Mouse (Mus musculus) intestine, embryonic 15.5 days (tissue): ENCODE results near the gene Susd5. TPM values are rescaled to one million over a fixed set of nuclear protein-coding genes. Genes with fewer than 3 reads are reported as not detected.
"Not testable (repeated sequence)": the region's sequence is repeated elsewhere in the genome, so short reads cannot be mapped to it uniquely, and the experiment has no call there.

Experiments
- ATAC-seq: fragments of 200-750 bp; cut with Nextera tagmentation; 2 replicates; pipeline ENCODE4 v1.8.0; 2017; ENCODE audit warnings: moderate TSS enrichment, moderate library complexity
- H3K27ac ChIP-seq: fragments of 300-500 bp; sonication (generic); 2 replicates; pipeline ENCODE4 v1.5.1; 2015; ENCODE audit warnings: mild to moderate bottlenecking, inconsistent platforms
- H3K27me3 ChIP-seq: fragments of 300-500 bp; sonication (generic); replicated peaks from 2 replicates; pipeline ENCODE4 v1.6.1; 2015; ENCODE audit warnings: inconsistent platforms
- H3K36me3 ChIP-seq: fragments of 300-500 bp; sonication (generic); 2 replicates; pipeline ENCODE4 v1.6.1; 2015; ENCODE audit warnings: inconsistent platforms
- H3K4me1 ChIP-seq: fragments of 300-500 bp; sonication (generic); replicated peaks from 2 replicates; pipeline ENCODE4 v1.6.1; 2015; ENCODE audit warnings: inconsistent platforms
- H3K4me2 ChIP-seq: fragments of 300-500 bp; sonication (generic); replicated peaks from 2 replicates; pipeline ENCODE4 v1.6.1; 2015; ENCODE audit warnings: mild to moderate bottlenecking, inconsistent platforms
- H3K4me3 ChIP-seq: fragments of 300-500 bp; sonication (generic); replicated peaks from 2 replicates; pipeline ENCODE4 v1.5.1; 2015; ENCODE audit warnings: inconsistent platforms
- H3K9ac ChIP-seq: fragments of 300-500 bp; sonication (generic); 2 replicates; pipeline ENCODE4 v1.6.1; 2015; ENCODE audit warnings: inconsistent platforms
- H3K9me3 ChIP-seq: fragments of 300-500 bp; sonication (generic); 2 replicates; pipeline ENCODE4 v1.6.1; 2016; ENCODE audit warnings: inconsistent platforms
- WGBS: fragments of 180-500 bp; shearing (Covaris S2); methylation state at CpG from one replicate; pipeline ENCODE4 v1.1.7; 2015; 5-methylcytosine and 5-hydroxymethylcytosine counted together
- polyA plus RNA-seq: library from polyadenylated mRNA; unstranded; fragments of >200 nt; fragmentation: Nextera tagmentation; extraction: Ambion mirVana; gene quantifications from 2 replicates; pipeline ENCODE4 v1.2.1, GENCODE M21; 2015

Susd5 gene
- polyA plus RNA-seq, 1 experiment from 2014 or later = 0.63 TPM

DNA sequence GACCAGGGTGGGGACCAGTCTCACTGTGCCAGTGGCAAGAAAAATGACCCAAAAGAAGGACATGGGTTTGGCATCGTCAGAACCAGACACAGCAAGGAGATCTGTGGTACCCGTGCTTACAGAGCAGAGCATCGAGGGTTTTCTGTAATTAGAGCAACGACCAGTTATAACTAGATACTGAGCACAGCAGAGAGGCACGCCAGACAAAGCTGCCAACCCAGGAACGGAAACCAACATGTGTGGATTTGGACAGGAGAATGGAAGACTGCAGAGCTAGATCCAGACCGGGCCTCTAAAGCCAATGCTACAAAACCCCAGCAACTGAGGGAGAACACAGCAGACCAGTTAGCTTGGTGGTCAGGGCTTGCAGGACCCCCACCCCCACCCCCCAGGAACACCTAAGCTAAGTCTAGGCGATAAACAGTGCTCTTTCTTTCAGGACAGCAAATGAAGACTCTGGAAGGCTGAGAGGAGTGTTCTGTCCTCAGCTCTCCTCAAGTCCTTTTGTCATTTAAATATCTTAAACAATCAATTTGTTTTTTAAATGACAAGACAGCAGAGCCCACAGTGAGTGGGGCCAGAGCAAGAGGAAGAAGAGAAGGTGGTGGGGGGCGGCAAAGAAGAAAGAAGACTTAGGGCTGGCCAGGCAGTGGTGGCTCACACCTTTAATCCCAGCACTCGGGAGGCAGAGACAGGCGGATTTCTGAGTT lies 30.3 kb downstream of the Susd5 start:
- H3K9me3 ChIP-seq = no peaks in the 10 kb centered on the region
- H3K36me3 ChIP-seq = no peaks in the 10 kb centered on the region
- H3K4me2 ChIP-seq = no peak overlapping the region
- WGBS = 83% methylated on average over 11 of the region's 11 CpGs
- H3K4me1 ChIP-seq = no peaks in the 10 kb centered on the region
- no peak overlapping the region for H3K27ac ChIP-seq
- no peak overlapping the region for H3K9ac ChIP-seq
- H3K27me3 ChIP-seq = no peaks in the 10 kb centered on the region
- H3K4me3 ChIP-seq = no peak overlapping the region
- ATAC-seq = no peak

DNA sequence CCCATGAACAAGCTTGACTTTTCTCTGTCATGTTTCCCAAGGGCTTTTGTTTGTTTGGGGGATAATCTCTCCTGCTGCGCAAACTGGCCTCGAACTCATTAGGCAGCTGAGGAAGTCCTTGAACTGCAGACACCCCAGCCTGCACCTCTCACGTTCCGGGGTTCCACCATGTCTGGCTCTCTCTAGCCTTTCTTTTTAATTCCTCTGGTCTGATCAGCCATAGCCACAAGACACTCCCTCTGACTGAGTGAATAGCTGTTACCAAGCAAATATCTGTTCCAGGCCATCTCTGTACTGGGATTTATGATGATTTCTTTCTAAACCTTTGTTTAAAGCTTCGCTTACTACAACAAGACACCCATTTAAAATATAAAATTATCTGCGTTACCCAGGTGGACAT lies 31.9 kb downstream of the Susd5 start:
- H3K9me3 ChIP-seq, H3K4me1 ChIP-seq, H3K4me3 ChIP-seq, H3K9ac ChIP-seq, H3K4me2 ChIP-seq, H3K27ac ChIP-seq, H3K27me3 ChIP-seq, H3K36me3 ChIP-seq, ATAC-seq: not testable (repeated sequence)
- 88% methylated on average over 6 of the region's 6 CpGs for WGBS

DNA sequence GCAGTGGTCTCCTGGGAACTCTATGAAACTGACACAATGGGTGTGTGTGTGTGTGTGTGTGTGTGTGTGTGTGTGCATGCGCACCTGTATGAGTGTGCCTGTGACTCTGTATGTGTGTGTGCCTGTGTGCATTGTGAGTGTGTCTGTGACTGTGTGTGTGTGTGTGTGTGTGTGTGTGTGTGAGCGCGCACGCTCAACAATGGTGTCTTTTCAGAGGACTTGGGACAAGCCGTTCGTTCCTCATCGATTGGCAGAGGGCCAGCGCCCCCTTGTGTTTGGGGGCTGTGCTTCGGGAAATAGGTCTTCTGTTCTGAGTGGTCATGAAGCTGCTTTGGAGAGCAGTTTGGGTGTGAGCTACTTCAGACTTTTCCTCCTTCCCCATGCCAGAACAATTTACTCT lies 35.2 kb downstream of the Susd5 start:
- H3K4me1 ChIP-seq, H3K9me3 ChIP-seq, H3K4me3 ChIP-seq, H3K4me2 ChIP-seq, H3K27me3 ChIP-seq, H3K9ac ChIP-seq, H3K36me3 ChIP-seq, H3K27ac ChIP-seq: not testable (repeated sequence)
- ATAC-seq = peak; percentile 31; the same call in 1 of the 2 replicates
- 13% methylated on average over 9 of the region's 9 CpGs for WGBS

DNA sequence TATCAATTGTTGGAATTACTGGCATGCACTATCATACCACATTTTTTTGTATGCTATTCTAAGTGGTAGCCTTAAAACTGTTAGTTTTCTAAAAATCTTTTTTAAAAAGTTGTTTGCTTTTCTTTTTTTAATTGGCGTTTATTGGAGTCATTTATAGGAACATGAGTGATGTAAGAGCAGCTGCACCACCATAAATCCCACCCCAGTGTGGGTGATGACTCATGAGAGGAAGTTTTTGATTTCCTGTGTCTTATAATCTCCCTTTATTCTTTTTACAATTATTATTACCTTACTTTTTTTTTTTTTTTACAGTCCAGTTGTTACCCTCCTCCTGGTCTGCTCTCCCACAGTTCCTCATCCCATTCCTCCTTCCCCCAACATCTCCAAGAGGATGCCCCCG lies 37.9 kb downstream of the Susd5 start:
- 87% methylated on average over 2 of the region's 2 CpGs for WGBS
- Histone ChIP-seq H3K4me1 (no peaks in the 10 kb centered on the region), H3K27ac (no peak overlapping the region), H3K9ac (no peak overlapping the region), H3K27me3 (no peaks in the 10 kb centered on the region), H3K4me3 (no peak overlapping the region), H3K36me3 (no peaks in the 10 kb centered on the region), H3K9me3 (no peaks in the 10 kb centered on the region), H3K4me2 (no peak overlapping the region)
- ATAC-seq = no peak

DNA sequence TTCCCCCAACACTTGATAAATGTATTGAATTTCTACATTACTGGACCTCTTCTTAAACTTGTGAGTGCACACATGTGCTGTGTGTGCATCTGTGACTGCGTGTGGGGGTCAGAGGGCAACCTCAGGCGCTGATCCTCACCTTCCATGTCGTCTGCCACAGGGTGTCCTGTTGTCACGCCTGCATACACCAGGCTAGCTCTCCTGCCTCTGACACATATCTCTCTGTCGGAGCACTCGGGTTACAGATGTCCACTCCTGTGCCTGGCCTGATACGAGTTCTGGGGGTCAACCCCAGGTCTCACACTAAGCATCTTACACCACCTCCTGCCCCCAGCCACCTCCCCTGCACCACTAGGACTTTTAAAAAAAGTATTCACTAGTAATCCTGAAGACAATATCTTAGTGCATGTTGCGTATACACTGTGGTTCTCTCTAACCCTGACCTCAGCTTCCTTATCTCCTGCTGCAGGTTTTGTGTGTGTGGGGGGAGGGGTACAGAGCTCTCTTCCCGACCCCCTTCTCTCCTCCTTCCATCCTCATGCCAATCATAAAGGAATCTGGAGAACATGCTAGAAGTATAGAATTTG lies 41.9 kb downstream of the Susd5 start:
- no peak overlapping the region for H3K27ac ChIP-seq
- H3K4me2 ChIP-seq = no peak overlapping the region
- H3K27me3 ChIP-seq = no peaks in the 10 kb centered on the region
- no peaks in the 10 kb centered on the region for H3K4me1 ChIP-seq
- no peak for ATAC-seq
- WGBS = 62% methylated on average over 9 of the region's 9 CpGs
- no peak overlapping the region for H3K9ac ChIP-seq
- H3K4me3 ChIP-seq = no peak overlapping the region
- no peaks in the 10 kb centered on the region for H3K9me3 ChIP-seq
- H3K36me3 ChIP-seq = no peaks in the 10 kb centered on the region

DNA sequence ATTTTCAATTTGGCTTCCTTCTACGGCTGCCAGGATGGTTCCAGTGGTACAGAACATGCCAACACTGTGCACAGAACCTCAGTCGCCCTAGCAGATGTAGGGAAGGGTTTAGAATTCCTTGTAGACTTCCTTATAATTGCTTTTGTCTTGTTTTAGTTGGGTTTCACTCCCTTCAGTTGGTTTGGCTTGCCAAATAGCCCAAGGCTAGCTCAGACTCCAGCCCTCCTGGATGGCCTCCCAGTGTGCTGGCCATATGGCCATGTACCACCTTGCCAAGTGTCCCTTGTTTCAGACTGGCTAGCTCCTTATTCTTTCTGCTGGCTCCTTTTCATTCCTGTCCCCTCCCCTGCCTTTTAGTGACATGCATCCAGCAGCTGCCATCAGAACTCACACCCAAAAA lies 53.3 kb downstream of the Susd5 start:
- WGBS = 76% methylated on average over 2 of the region's 2 CpGs
- Histone ChIP-seq H3K27ac (no peak overlapping the region), H3K4me3 (no peak overlapping the region), H3K4me1 (no peaks in the 10 kb centered on the region), H3K9me3 (no peaks in the 10 kb centered on the region), H3K36me3 (no peaks in the 10 kb centered on the region), H3K9ac (no peak overlapping the region), H3K4me2 (no peak overlapping the region), H3K27me3 (no peaks in the 10 kb centered on the region)
- no peak for ATAC-seq

DNA sequence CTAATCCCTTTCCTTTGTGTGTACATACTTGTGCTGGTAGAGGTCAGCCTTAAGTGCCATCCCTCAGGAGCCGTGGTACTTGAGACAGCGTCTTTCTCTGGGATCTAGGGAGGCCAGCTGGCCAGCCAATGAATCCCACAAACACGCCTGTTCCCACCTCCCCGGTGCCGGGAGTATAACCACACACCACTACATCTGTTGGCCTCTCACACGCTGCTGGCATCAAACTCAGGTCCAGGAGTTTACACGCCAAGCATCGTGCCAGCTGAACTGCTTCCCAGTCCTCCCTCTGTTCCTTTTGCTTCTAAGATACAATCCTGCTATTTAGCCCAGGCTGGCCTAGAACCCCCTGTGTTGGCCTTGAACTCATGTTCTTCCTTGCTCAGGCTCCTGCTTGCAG lies 54.2 kb downstream of the Susd5 start:
- H3K9me3 ChIP-seq = no peaks in the 10 kb centered on the region
- ATAC-seq = no peak
- H3K4me2 ChIP-seq = no peak overlapping the region
- 88% methylated on average over 8 of the region's 8 CpGs for WGBS
- H3K27ac ChIP-seq = no peak overlapping the region
- no peaks in the 10 kb centered on the region for H3K4me1 ChIP-seq
- H3K27me3 ChIP-seq = no peaks in the 10 kb centered on the region
- H3K4me3 ChIP-seq = no peak overlapping the region
- H3K36me3 ChIP-seq = no peaks in the 10 kb centered on the region
- no peak overlapping the region for H3K9ac ChIP-seq

DNA sequence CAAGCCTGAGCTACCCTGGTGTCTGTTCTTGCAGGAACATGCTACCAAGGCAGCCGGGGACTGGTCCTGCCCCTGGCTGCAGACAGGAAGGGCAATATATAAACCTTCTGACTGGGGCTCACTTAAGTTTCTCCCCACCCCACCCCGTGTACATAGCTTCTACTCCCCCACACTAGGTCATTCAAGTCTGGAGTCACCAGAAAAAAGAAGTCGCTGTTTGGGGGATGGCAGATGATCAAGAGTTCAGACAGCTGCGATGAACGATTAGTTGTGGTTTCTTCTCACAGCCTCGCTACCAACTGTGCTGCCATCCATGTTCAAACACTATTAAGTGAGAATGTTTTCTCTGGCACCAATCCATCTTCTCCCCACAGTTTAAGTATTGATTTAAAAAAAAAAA lies 55.3 kb downstream of the Susd5 start:
- WGBS = 53% methylated on average over 6 of the region's 6 CpGs
- Histone ChIP-seq H3K36me3 (no peaks in the 10 kb centered on the region), H3K9me3 (no peaks in the 10 kb centered on the region), H3K27me3 (no peaks in the 10 kb centered on the region), H3K4me3 (no peak overlapping the region), H3K4me1 (no peaks in the 10 kb centered on the region), H3K27ac (no peak overlapping the region), H3K9ac (no peak overlapping the region), H3K4me2 (no peak overlapping the region)
- no peak for ATAC-seq

GRCm38 (mm10) chr9:114113911-114114623 lies 57.1 kb downstream of the Susd5 start:
- Histone ChIP-seq H3K4me2 (no peak overlapping the region), H3K9ac (no peak overlapping the region), H3K4me1 (no peaks in the 10 kb centered on the region), H3K36me3 (no peaks in the 10 kb centered on the region), H3K27ac (no peak overlapping the region), H3K9me3 (no peaks in the 10 kb centered on the region), H3K4me3 (no peak overlapping the region), H3K27me3 (no peaks in the 10 kb centered on the region)
- 80% methylated on average over 18 of the region's 18 CpGs for WGBS
- no peak for ATAC-seq

- not testable (repeated sequence) for H3K4me1 ChIP-seq, H3K9ac ChIP-seq, H3K27ac ChIP-seq, H3K36me3 ChIP-seq, H3K9me3 ChIP-seq, H3K27me3 ChIP-seq, H3K4me2 ChIP-seq, H3K4me3 ChIP-seq, ATAC-seq
- WGBS = 16% methylated on average over 5 of the region's 5 CpGs
Measured at GRCm38 (mm10) chr9:114116672-114117071, 59.7 kb downstream of the Susd5 start.

DNA sequence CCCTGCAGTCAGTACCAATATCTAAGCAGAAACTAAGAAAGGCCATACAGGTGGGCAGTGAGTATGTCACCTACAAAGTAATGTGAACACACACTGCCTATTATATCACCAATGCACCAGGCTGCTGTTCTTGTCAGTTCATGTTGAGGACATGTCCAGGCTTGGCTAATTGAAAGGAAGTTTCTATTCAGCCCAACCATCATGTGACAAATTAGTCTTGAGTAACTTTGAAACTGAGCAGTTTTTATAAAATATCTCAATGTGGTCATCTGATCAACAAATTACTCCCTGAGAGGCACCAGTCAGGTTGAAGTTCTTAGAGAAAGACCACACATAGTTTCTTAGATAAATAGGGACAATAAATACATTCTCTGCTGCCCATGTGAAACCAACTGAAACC lies 65.9 kb downstream of the Susd5 start:
- not testable (repeated sequence) for H3K27me3 ChIP-seq, H3K9me3 ChIP-seq, H3K9ac ChIP-seq, H3K27ac ChIP-seq, H3K4me2 ChIP-seq, ATAC-seq, H3K4me1 ChIP-seq, H3K36me3 ChIP-seq, H3K4me3 ChIP-seq

DNA sequence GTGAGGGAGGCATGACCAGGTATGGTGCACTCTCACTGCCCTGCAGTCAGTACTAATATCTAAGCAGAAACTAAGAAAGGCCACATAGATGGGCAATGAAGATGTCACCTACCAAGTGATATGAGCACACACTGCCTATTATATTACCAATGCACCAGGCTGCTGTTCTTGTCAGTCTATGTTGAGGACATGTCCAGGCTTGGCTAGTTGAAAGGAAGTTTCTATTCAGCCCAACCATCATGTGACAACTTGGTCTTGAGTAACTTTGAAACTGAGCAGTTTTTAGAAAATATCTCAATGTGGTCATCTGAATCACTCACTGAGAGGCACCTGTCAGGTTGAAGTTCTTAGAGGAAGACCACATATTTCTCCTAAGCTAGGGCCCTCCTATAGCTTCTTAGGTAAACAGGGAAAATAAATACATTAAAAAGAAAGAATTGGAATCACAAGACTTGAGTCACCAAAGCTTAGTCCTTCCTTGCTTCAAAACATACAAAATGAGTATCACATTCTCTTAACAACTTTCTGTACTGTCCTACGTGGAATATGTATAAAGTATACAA lies 72.4 kb downstream of the Susd5 start:
- 83% methylated on average over 1 of the region's 1 CpGs for WGBS
- H3K9me3 ChIP-seq, H3K4me1 ChIP-seq, H3K36me3 ChIP-seq, H3K4me2 ChIP-seq, H3K27me3 ChIP-seq, H3K9ac ChIP-seq, ATAC-seq, H3K4me3 ChIP-seq, H3K27ac ChIP-seq: not testable (repeated sequence)
